Mouse (Mus musculus) brain, embryonic 14.5 days (tissue): ENCODE data around the gene Iqsec1. TPM values are rescaled to one million over a fixed set of nuclear protein-coding genes. Genes with fewer than 3 reads are reported as not detected.
A peak's percentile ranks its signal among the peaks of the same experiment; 100 is the strongest.

ENCODE experiments used
- DNase-seq: peaks from one replicate; pipeline ENCODE4 v3.0.0-alpha.2; 2011; ENCODE audit warnings: low read depth
- CTCF ChIP-seq: fragments of 200-500 bp; IDR thresholded peaks from 2 replicates; pipeline ENCODE4 v1.5.1; 2012; ENCODE audit warnings: inconsistent platforms, mild to moderate bottlenecking, moderate library complexity, borderline replicate concordance; ENCODE audit not compliant: insufficient read depth, insufficient read length; ENCODE audit errors: extremely low read depth
- POLR2A ChIP-seq: fragments of 200-500 bp; IDR thresholded peaks from 2 replicates; pipeline ENCODE4 v1.6.1; 2012; ENCODE audit warnings: mild to moderate bottlenecking, inconsistent platforms, borderline replicate concordance; ENCODE audit not compliant: poor library complexity, insufficient read depth, insufficient read length, severe bottlenecking; ENCODE audit errors: extremely low read depth
- polyA plus RNA-seq: library from polyadenylated mRNA; depleted of rRNA; stranded (reverse); fragments of >200 nt; gene quantifications from 2 replicates; pipeline ENCODE4 v1.2.3, GENCODE M21; 2012; rRNA removed

Iqsec1 gene
- polyA plus RNA-seq, 1 experiment: 91.1 TPM

GRCm38 (mm10) chr6:90606538-90606937 is 381.9 kb downstream of the Iqsec1 start:
- DNase-seq: peak; percentile 80
- no peak for TF ChIP-seq POLR2A
- peak; percentile 89 for TF ChIP-seq CTCF

Other genes starting within 250 kb of the Iqsec1 start
- 21.7 and 43.2 TPM in 2 replicates for gene Nup210, start 128.1 kb upstream of the Iqsec1 start, polyA plus RNA-seq
- 73.6 and 76.6 TPM in 2 replicates for gene Hdac11, start 168.0 kb upstream of the Iqsec1 start, polyA plus RNA-seq
- 24.7 and 40.5 TPM in 2 replicates for gene Fbln2, start 223.8 kb upstream of the Iqsec1 start, polyA plus RNA-seq